Mouse (Mus musculus) left cerebral cortex, adult 18-20 months (tissue): Measurements from ENCODE around the gene Alas2. TPM values are rescaled to one million over a fixed set of nuclear protein-coding genes. Genes with fewer than 3 reads are reported as not detected.

ENCODE experiments used
- DNase-seq, 2 experiments: peaks; one replicate each; pipeline ENCODE4 v3.0.0; 2021 to 2022; ENCODE audit warnings: low spot score in 2 of 2, mixed read lengths in 1 of 2
- long read RNA-seq, 2 experiments: library from polyadenylated mRNA; stranded (forward); transcript quantifications; one replicate each; pipeline ENCODE4 v2.0.0; 2021
- total RNA-seq, 2 experiments: library from RNA; stranded (reverse); gene quantifications; 2 replicates each; pipeline ENCODE4 v1.2.3; 2021

Gene Alas2
- total RNA-seq = 1 to 10 TPM; 3.8 to 6.7 TPM
- long read RNA-seq, experiment 1, transcript Alas2-201 (11 exons, 2,037 nt) = major isoform, 7 of 8 reads
- long read RNA-seq, experiment 1, partial matches to known transcripts = 0 of 8 reads
- long read RNA-seq, experiment 1, other reads (novel, unspliced or antisense) = 1 of 8 reads
- long read RNA-seq, experiment 2, partial matches to known transcripts = 1 of 5 reads
- long read RNA-seq, experiment 2, other reads (novel, unspliced or antisense) = 0 of 5 reads

DNA sequence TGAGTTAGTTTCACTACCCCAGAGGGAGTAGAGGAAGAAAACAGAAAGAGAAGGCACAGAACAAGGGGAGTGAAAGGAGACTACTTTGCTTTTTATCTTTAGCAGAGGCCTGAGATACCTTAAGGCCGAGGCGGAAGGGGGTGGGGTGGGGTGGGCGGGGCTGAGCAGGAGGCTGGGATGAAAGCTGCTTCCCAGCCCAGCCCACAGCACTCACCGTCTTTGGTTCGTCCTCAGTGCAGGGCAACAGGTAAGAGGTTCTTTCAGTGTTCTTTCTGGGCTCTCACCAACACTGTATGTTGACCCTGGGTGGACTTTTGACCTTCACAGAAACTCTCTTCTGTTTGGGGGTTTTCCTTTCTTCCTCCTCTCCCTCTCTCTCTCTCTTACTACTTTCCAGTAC, at the start of gene Alas2:
Alas2 (plus strand) TSS at position 137 of the 400 bp plus-strand sequence.
- no peak for DNase-seq

DNA sequence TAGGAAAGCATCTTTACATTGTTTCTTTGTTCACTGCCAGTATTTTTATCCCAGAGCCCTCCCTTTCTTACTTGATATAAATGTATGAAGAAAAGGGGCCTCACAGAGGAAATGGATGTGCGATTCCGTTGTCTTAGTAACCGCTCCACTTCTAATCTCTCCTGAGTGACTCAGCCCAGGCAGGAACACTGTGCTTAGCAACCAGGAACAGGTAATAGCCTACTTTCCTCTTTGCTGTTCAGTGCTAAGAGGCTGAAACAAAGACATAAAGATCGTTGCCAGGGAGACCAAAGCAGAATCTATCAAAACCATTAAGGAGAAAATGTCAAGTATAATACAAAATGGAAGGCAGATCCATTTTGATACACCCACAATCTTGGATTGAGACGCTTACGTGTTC, 38.5 kb upstream of the Alas2 start:
- DNase-seq = peak in 1 of 2 experiments; percentile 2

DNA sequence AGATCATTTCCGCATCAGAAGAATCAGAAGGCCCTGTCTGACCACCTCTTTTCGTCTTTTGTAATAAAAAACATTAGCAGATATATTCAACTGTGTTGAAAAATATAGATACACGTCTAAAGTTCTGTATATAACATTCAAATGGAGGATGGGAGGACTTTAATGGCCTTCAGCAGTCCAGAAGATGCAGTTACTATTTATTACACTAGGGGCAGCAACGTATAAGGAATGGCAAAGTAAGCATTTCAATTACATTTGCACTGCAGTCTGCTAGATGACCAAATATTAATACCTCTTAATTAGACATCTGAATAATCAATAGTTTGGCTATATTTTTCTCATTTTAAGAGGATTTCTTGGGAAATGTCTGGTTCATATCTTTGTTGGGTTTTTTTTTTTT, 36.5 kb upstream of the Alas2 start:
- DNase-seq = peak in 1 of 2 experiments; percentile 16

DNA sequence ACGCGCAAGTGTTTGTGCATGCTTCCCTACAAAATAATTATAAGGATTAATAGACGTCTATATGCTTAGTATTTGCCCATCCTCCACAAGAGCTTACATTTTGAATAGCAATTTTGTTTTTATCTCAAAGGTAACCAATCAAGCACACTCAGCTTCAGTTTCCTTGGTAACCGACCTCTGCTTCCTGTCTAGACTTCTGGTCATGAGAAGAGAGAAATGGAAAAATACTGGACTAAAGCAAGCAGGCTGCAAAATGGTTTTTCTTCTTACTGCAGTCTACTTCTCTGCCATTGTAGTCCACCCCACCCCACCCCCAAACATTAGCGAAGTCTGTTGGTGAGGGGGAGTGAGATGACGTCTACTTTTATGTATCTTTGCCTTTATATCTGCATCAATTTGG, 35.9 kb upstream of the Alas2 start:
- DNase-seq = no peak

DNA sequence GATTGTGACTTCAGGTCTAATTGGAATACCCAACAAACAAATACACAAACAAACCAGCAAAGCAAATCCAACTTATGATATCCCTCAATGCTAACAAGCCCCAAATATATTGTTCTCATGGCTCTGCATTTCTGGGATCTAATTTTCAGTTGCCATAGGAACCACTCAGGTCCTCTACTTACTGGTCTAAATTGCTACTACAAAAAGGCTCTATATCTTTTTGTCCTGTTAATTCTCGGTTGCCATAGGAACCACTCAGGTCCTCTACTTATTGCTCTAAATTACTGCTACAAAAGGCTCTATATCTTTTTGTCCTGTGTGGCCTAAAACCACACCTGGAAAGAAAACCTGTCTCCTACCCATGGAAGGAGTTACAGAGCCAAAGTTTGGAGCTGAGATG, 33.0 kb upstream of the Alas2 start:
- no peak for DNase-seq

DNA sequence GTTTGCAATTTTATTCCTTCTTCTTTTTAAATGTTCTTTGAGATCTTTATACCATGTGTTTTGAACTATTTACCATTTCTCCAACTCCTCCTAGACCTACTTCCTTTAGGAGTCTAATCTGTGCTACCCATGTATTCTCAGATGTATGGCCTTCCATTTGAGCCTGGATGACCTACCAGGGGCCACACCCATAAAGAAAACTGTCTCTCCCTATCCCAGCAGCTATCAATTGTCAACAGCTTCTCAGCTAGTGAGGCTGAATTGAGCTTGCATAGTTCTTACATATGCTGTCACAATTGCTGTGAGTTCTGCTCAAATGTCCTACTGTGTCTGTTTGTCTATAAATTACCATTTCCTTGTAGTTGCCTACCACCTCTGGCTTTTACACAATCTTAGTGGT, 31.2 kb upstream of the Alas2 start:
- DNase-seq = no peak

DNA sequence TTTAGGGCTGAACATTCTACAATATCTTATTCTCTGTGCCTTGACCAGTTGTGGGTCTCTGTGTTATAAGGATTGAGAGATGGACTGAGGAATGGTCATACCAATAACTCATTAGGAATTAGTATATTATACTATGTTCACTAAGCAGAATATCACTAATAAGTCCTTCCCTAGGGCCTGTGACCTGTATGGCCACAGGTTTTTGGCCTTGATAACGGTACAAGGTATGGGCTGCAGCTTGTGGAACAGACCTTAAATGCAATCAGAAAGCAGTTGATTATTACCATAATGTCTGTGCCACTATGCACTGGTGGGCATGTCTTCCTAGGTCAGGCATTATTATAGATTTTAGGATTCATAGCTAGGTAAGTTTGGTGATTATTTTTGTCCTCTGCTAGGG, 30.7 kb upstream of the Alas2 start:
- no peak for DNase-seq

DNA sequence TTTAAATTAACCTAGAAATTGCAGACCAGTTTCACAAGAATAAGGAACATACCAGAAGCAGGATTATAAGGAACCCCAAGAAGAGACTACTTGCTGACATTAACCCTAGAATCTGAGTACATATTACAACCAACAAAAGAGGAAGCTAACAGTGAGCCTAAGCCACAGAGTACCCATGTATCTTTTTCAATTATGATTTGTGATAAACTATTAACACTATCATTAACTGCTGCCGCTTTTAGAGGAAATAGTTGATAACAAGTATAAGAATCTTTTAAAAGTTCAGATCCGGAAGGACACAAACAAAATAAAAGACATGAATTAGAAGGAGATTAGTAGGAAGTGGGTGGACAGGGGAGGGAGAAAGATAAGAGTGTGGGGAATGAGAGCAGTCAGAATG, 7.1 kb upstream of the Alas2 start:
- DNase-seq = no peak

DNA sequence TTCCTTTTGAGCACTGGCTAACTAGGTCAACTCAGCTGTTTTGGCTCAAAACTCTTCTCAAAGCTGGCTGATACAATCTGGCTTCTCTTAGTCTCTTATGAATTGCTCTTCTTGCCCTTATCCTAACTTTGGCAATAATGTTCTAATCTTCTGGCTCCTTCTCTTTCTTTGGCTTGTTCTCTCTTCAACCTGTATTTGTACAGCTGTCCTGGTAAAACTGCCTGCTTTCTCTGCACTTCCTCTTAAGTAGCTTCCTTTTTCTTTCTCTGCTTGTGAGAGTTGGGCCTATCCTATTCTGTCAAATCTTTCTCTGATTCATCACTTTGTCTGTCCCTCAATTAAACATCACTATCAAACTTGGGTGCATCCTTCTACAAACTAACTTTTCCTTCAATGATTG, 5.5 kb upstream of the Alas2 start:
- no peak for DNase-seq

DNA sequence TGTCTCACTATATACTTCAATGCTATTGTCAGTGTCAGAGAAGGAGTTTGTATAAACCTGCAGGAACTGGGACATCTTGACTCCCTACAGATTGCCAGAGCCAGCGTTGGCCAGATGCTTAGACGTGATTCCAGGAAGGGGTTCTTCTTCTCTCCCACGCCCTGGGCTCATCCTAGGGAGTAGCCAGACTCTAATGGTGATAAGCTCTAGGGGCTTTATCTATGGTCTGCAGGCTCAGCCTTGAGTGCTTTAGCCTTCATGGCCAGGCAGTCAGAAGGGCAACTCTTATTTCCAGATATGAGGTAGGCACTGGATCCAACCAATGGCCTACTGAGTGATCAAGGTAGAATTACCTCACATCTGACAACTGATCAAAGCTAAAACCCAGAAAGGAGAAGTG, 2.5 kb downstream of the Alas2 start:
- no peak for DNase-seq

DNA sequence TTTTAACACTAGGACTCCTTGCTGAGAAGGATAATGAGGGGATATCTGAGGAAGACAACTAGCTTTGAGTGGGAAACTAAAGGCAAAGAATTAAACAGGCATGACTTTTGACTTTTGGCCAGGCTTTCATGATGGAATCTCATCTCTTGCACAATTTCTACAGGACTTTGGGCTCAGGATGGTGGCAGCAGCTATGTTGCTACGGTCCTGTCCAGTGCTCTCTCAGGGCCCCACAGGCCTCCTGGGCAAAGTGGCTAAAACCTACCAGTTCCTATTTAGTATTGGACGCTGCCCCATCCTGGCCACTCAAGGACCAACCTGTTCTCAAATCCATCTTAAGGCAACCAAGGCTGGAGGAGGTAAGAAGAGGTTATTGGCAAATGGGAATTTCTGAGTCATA, 4.8 kb downstream of the Alas2 start:
- no peak for DNase-seq

DNA sequence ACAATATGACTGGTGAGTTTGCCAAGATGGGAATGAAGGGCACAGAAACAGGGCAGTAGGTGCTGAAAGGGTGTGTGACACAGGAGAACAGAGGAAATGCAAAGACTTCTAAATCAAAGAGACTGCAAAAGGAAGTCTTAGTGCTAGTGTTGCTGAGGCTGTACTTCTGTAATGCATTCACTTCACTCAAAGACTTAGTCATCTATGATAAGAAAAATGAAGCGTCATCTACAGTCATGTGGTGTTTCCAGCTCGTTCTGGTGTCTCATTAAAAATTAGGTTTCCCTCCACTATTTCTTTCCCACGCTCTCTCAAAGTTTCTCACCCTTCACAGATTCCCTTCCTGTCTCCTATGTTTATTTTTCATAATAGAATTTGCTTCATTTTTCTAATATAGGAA, 6.9 kb downstream of the Alas2 start:
- DNase-seq = no peak

DNA sequence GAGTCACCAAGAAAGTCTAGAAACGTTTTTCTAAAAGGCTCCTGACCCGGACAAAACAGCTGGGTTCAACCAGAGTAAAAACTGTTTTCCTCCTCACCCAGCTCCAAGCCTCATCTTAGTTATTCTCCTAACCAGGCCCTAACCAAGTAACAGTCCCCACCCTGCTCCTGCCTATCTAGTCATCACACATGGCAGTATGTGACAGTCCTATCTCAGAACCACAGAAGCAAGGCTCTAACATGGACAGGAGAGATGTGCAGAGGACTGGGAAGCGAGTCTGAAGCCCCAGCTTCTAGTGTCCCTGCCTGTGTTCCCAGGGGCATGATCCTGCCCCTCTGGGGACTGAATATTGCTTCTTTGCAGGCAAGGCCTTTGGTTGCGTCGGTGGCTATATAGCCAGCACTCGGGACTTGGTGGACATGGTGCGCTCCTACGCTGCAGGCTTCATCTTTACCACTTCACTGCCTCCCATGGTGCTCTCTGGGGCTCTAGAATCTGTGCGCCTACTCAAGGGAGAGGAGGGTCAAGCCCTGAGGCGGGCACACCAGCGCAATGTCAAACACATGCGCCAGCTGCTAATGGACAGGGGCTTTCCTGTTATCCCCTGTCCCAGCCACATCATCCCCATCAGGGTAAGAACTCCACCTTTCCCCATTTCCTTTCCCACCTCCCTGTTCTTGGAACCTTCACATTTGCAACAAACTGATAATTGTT, 17.6 kb downstream of the Alas2 start:
- DNase-seq = no peak

DNA sequence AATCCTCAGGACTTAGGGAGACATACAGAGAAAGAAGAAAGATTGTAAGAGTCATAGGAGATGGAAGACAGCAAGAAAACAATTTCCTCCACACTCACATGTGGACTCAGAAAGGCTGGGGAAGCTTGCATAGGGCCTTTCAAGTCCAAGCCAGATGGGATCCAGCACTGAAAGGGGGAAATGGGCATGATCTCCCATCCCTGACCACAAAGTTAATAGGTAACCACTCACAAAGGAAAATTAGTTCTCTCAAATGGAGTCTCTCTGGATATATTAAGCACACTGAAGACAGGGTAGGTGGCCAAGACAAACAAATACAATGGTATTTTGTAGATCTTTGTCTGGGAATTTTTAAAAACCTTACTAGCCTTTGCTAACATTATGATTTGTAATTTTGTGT, 34.7 kb downstream of the Alas2 start:
- no peak for DNase-seq

DNA sequence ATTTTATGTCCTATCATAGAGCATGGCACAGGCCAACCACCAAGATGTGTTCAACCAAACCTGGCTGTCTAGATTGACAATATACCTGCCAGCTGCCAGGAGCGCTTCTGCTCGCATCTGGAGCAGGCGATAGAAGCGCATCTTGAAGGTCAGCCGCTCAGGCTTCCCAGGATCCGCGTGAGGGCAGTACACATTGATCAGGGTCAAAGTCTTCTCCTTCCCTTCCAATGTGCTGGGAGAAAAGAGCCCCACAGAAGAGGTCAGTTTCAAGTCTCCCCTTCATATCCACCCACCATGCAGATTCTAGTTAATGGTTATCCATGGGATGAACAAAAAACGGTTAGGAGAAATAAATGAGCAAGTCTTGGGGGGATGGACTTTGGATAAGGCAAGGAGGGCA, 37.9 kb downstream of the Alas2 start:
- no peak for DNase-seq

DNA sequence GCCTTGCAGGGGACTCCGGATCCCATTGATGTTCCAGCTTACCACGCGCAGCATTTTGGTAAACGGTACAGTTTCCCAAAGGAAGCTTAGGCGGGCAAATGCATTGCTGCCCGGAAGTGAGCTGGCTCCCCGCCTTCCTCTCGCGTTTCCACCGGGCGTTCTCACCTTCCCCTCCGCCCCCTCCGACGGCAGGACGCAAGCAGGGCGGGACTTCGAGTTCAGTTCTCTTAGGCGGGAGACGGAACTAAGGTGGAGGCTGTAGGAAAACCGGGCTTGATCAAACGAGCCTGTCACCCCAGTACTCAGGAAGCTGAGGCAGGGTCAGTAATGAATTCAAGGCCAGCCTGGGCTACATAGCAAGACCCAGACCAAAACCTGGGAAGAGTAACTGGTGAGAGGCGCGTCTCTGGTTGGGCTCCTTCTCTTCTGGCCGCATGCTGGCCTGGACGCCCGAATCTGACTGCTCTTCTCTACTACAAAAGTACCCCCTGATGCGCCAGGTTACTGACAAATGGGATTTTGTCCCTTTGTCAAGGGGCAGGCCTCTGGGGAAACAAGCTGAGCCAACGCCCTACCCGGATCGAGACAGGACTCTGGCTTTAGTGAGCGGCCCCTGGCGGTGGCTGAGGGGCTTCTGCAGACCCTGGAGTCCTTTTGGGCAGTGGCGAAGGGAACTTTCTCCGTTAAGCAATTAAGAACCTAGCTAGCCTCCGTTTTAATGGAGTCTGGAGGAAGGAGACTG, 41.0 kb downstream of the Alas2 start, which contains the start of gene Pfkfb1:
Pfkfb1 (plus strand) TSS at position 207 of the 742 bp plus-strand sequence.
- peak; percentile 67 to 69 for DNase-seq

DNA sequence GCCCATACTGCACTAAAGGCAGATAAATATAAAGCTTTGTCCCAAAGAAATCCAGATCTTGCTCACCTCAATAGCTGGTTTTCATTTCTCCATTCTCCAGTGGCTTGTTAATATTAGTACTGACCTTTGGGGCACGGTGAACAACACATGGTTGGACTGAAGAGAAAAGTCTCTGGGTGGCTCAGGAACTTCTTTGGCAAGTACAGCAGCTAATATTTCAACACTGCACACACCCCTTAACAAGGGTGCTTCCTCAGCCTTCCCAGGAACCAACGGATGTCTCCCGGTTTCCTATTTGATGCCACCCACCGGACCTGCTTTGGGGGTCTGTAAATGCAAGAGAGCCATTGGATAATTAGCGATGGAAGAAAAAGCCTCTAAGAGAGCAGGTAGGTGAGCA, 42.5 kb downstream of the Alas2 start, which contains the start of gene Apex2:
Apex2 (minus strand) TSS at position 173 of the 400 bp plus-strand sequence.
- no peak for DNase-seq

DNA sequence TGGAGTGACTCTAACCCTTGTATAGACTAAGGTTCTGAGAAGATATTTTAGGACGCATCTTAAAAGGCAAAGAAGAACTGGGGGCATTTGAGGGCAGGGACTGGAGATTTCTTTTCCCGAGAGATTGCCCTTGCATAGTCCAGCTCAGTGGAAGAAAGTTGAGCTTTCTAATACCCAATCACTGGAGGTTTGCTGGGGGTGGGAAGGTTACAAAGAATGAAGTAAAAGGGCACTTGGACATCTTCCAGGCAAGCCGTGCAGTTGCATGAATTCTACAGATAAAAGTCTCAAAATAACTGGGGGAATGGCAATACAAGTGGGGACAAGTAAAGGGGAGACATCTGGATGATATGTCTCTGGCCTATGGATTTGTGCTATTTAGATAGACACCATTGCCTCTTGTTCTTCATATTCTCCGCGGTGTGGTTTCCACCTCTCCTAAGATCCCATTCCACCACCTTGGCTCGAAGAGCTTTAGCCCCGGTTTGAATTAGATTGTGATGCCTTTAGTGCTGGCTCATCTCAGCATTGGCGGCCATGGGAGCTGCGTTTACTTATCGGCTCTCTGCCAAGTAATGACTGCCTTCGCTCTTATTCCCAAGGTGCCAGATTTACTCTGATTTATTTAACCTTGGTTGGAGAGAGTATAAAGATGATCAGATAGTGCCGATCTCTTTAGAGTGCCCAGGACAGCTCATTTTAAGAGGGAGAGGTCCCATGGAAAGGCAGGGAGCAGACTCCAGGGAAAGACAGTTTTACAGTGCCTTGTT, 46.3 kb downstream of the Alas2 start:
- DNase-seq = no peak

DNA sequence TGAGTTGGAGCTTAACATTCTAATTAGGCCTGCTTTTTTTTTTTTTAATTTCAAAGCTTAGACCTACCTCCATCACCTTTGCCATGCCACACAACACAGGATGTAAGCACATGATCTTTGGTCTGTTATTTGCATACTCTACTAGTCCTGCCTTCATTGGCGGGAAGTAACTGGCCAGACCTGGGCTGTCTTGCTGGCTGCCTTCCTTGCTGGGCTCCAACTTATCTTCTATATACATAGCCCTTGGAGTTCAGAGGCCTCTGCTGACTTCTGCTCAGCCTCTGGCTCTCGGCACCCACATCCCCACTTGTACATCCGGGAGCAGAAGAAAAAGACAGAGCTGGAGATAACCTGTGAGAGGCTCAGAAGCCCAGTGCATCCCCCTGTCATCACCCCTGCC, 47.0 kb downstream of the Alas2 start:
- no peak for DNase-seq

DNA sequence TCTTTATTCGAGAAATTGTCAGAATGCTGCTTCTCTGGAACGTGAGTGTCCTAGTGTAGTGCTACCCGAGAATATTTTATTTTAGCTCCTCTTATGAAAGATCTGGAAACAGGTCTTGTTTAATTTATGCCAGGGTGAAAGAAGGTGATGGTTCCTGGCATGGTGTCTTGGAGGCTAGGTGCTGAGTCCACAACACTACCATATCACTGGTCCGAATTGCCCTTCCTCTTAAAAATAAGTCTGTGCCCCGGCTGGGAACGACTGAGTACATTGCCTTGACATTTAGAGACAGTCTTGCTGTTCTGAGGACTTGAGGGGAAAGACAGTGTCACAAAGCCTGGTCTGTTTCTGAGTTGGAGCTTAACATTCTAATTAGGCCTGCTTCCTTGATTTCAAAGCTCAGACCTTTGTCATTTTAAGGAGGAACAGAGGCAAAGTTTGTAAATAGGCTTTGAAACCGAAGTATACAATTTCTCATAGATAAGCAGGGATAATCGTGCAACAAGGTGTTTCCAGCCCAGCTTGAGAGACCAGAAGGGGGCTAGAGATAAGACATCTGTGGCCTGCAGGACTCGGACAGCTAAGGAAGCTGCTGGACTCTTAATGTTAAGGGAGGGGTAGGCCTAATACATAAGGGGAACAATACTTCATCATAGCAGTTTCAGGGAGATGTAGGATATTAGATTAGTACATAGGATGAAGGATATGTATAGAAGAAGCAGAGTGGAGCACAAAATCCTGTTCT, 48.0 kb downstream of the Alas2 start:
- no peak for DNase-seq

DNA sequence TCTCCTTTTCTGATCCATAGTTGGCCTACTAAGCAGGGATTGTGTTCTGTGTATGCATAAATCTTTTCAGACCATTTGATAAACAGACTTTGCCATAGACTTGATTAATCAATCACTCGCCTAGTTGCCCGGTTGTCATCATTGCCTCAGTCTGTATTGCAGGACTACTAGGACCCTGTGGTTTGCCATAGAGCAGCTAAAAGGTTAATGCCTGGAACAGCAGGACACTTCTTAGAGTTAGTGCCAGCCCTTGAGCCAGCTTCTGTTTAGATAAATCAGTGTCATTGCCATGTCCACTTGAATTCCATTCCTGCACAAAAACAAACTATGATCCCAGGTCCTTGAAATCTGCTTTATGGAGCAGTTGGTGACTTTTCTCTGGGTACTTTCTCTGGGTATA, 51.7 kb downstream of the Alas2 start:
- DNase-seq = no peak
